Mouse (Mus musculus): ENCODE results near the gene Gm42906. TPM values are rescaled to one million over a fixed set of nuclear protein-coding genes. Genes with fewer than 3 reads are reported as not detected.
A peak's percentile ranks its signal among the peaks of the same experiment; 100 is the strongest.

The Gm42906 gene
- total RNA-seq, 2 experiments from 2014 or later: not detected

GRCm38 (mm10) chr5:151196603-151197272, 231.2 kb downstream of the Gm42906 start:
- no peak for ATAC-seq (replicated peaks; ENCODE audit: poor library complexity, severe bottlenecking)

GRCm38 (mm10) chr5:151193885-151194520, 234.0 kb downstream of the Gm42906 start:
- no peak for ATAC-seq (replicated peaks; ENCODE audit: poor library complexity, severe bottlenecking)

- ATAC-seq (replicated peaks; ENCODE audit: poor library complexity, severe bottlenecking): no peak
Measured at GRCm38 (mm10) chr5:151192266-151192665, 235.7 kb downstream of the Gm42906 start.

- ATAC-seq (replicated peaks; ENCODE audit: poor library complexity, severe bottlenecking): no peak
Measured at GRCm38 (mm10) chr5:151190764-151191163, 237.2 kb downstream of the Gm42906 start.

- ATAC-seq (replicated peaks; ENCODE audit: poor library complexity, severe bottlenecking): peak; percentile 65
Measured at GRCm38 (mm10) chr5:151189789-151190378, 238.1 kb downstream of the Gm42906 start.

GRCm38 (mm10) chr5:151189321-151189720, 238.6 kb downstream of the Gm42906 start:
- no peak for ATAC-seq (replicated peaks; ENCODE audit: poor library complexity, severe bottlenecking)

GRCm38 (mm10) chr5:151188659-151189058, 239.3 kb downstream of the Gm42906 start:
- no peak for ATAC-seq (replicated peaks; ENCODE audit: poor library complexity, severe bottlenecking)

GRCm38 (mm10) chr5:151187336-151187735, 240.6 kb downstream of the Gm42906 start:
- no peak for ATAC-seq (replicated peaks; ENCODE audit: poor library complexity, severe bottlenecking)

- no peak for ATAC-seq (replicated peaks; ENCODE audit: poor library complexity, severe bottlenecking)
Measured at GRCm38 (mm10) chr5:151185286-151185856, 242.6 kb downstream of the Gm42906 start.

GRCm38 (mm10) chr5:151183656-151184240, 244.2 kb downstream of the Gm42906 start:
- ATAC-seq (replicated peaks; ENCODE audit: poor library complexity, severe bottlenecking): no peak; the same call in 1 of the 2 replicates

GRCm38 (mm10) chr5:151181288-151181687, 246.7 kb downstream of the Gm42906 start:
- ATAC-seq (replicated peaks; ENCODE audit: poor library complexity, severe bottlenecking): no peak

- ATAC-seq (replicated peaks; ENCODE audit: poor library complexity, severe bottlenecking): no peak
Measured at GRCm38 (mm10) chr5:151180176-151180785, 247.7 kb downstream of the Gm42906 start.

GRCm38 (mm10) chr5:151177171-151177570, 250.8 kb downstream of the Gm42906 start:
- no peak for ATAC-seq (replicated peaks; ENCODE audit: poor library complexity, severe bottlenecking)

GRCm38 (mm10) chr5:151175897-151176313, 252.1 kb downstream of the Gm42906 start:
- no peak for ATAC-seq (replicated peaks; ENCODE audit: poor library complexity, severe bottlenecking)

- ATAC-seq (replicated peaks; ENCODE audit: poor library complexity, severe bottlenecking): no peak
Measured at GRCm38 (mm10) chr5:151174485-151175460, 253.2 kb downstream of the Gm42906 start.

GRCm38 (mm10) chr5:151173774-151174173, 254.2 kb downstream of the Gm42906 start:
- no peak for ATAC-seq (replicated peaks; ENCODE audit: poor library complexity, severe bottlenecking)

- ATAC-seq (replicated peaks; ENCODE audit: poor library complexity, severe bottlenecking): no peak
Measured at GRCm38 (mm10) chr5:151170168-151170750, 257.7 kb downstream of the Gm42906 start.

GRCm38 (mm10) chr5:151168191-151168590, 259.8 kb downstream of the Gm42906 start:
- no peak for ATAC-seq (replicated peaks; ENCODE audit: poor library complexity, severe bottlenecking)

- no peak for ATAC-seq (replicated peaks; ENCODE audit: poor library complexity, severe bottlenecking)
Measured at GRCm38 (mm10) chr5:151167641-151168040, 260.3 kb downstream of the Gm42906 start.

Data from granulocyte monocyte progenitor cell, adult 5-6 weeks (primary cell).